Mouse (Mus musculus) cortical plate, adult 2 months (tissue): ENCODE measurements around the gene Ncaph2.

Experiments used
- CTCF ChIP-seq: fragments of 200-500 bp; IDR thresholded peaks from 2 replicates; pipeline ENCODE4 v1.5.1; 2011; ENCODE audit warnings: mild to moderate bottlenecking, control low read depth, low read length; ENCODE audit not compliant: insufficient read depth; ENCODE audit errors: extremely low read depth
- POLR2A ChIP-seq: fragments of 200-500 bp; IDR thresholded peaks from 2 replicates; pipeline ENCODE4 v1.6.1; 2011; ENCODE audit warnings: mild to moderate bottlenecking, low read length, control low read depth; ENCODE audit not compliant: insufficient read depth; ENCODE audit errors: extremely low read depth

DNA sequence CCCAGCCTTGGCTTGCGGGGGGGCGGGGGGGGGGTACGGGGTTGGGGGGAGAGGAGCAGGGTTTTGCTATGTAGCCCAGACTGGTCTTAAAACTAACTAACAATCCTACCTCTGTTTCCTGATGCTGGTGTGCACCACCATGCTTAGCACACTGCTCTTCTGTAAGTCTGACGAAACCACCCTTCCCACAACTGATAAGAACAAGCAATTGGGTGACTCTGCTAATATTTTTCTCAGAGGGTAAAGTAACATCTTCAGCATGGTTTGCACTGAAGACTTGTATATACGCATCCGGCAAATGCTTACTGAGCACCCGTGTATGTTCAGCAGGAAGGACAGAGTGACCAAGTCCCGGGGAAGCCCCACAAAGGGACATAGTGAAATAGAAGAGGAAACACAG, 34.3 kb upstream of the Ncaph2 start:
- TF ChIP-seq POLR2A (no peak), CTCF (no peak)
